Mouse (Mus musculus) adrenal gland, postnatal 14 days (tissue): Measurements from ENCODE around the gene Denr. TPM values are rescaled to one million over a fixed set of nuclear protein-coding genes. Genes with fewer than 3 reads are reported as not detected.

ENCODE experiments used
- DNase-seq: peaks from one replicate; pipeline ENCODE4 v3.0.0; 2021; ENCODE audit warnings: mixed read lengths
- total RNA-seq: library from RNA; stranded (reverse); gene quantifications from 2 replicates; pipeline ENCODE4 v1.2.3, GENCODE M21; 2021

Denr gene
- total RNA-seq, 1 experiment from 2014 or later = 78.3 TPM

GRCm38 (mm10) chr5:123969216-123969615 lies 62.2 kb downstream of the Denr start:
- DNase-seq = no peak

GRCm38 (mm10) chr5:123970576-123970975 lies 63.6 kb downstream of the Denr start:
- DNase-seq = no peak

GRCm38 (mm10) chr5:123972453-123972852 lies 65.5 kb downstream of the Denr start:
- DNase-seq = no peak

- DNase-seq = peak; percentile 89
Observed at GRCm38 (mm10) chr5:123973299-123974178, 66.6 kb downstream of the Denr start, which contains the start of gene Hip1r. TSS of gene Hip1r (plus strand) at chr5:123973628.

- peak; percentile 34 for DNase-seq
Observed at GRCm38 (mm10) chr5:123974179-123974485, 67.2 kb downstream of the Denr start.

- DNase-seq = no peak
Observed at GRCm38 (mm10) chr5:123974616-123975111, 67.7 kb downstream of the Denr start.

GRCm38 (mm10) chr5:123975668-123976180 lies 68.7 kb downstream of the Denr start:
- DNase-seq = no peak

GRCm38 (mm10) chr5:123977231-123977630 lies 70.3 kb downstream of the Denr start:
- no peak for DNase-seq

GRCm38 (mm10) chr5:123978131-123978530 lies 71.2 kb downstream of the Denr start:
- no peak for DNase-seq

Other genes starting within 250 kb of the Denr start
- 63.1 and 64.8 TPM in 2 replicates for gene Clip1, start 222.6 kb upstream of the Denr start, total RNA-seq
- gene Zcchc8, start 186.1 kb upstream of the Denr start, total RNA-seq = 46.9 and 58.0 TPM in 2 replicates
- gene Rsrc2, start 157.8 kb upstream of the Denr start, total RNA-seq = 85.8 and 91.7 TPM in 2 replicates
- 8.5 and 10.7 TPM in 2 replicates for gene Kntc1, start 157.5 kb upstream of the Denr start, total RNA-seq
- 0.45 and 0.78 TPM in 2 replicates for gene Hcar2, start 41.7 kb upstream of the Denr start, total RNA-seq
- 2.5 and 3.2 TPM in 2 replicates for gene Hcar1, start 27.2 kb upstream of the Denr start, total RNA-seq
- gene Gm43518, start 20.2 kb downstream of the Denr start, total RNA-seq = 1.7 TPM in 1 of 2 replicates, not detected in the other
- 4.7 and 5.0 TPM in 2 replicates for gene Ccdc62, start 23.5 kb downstream of the Denr start, total RNA-seq
- 18.0 and 26.6 TPM in 2 replicates for gene Hip1r, start 66.5 kb downstream of the Denr start, total RNA-seq
- gene Vps37b, start 125.1 kb downstream of the Denr start, total RNA-seq = 65.2 and 85.1 TPM in 2 replicates
- 10.5 and 10.6 TPM in 2 replicates for gene Abcb9, start 188.6 kb downstream of the Denr start, total RNA-seq
- 35.8 and 37.1 TPM in 2 replicates for gene Ogfod2, start 205.1 kb downstream of the Denr start, total RNA-seq
- 48.5 and 64.0 TPM in 2 replicates for gene Arl6ip4, start 208.9 kb downstream of the Denr start, total RNA-seq